Mouse (Mus musculus) heart, adult 11 months (tissue): Measurements from ENCODE around the gene Otub2.
A peak's percentile ranks its signal among the peaks of the same experiment; 100 is the strongest.

Experiments used
- DNase-seq: peaks from one replicate; pipeline ENCODE4 v3.0.0; 2022

Otub2 gene

GRCm38 (mm10) chr12:103388505-103389347 is at the start of gene Otub2:
Otub2 (plus strand) TSS chr12:103388682.
- DNase-seq = peak; percentile 100

GRCm38 (mm10) chr12:103341212-103341611 is 47.3 kb upstream of the Otub2 start:
- DNase-seq = peak; percentile 95

GRCm38 (mm10) chr12:103343456-103343855 is 45.0 kb upstream of the Otub2 start:
- DNase-seq = peak; percentile 97

- DNase-seq = no peak
Observed at GRCm38 (mm10) chr12:103344934-103345333, 43.5 kb upstream of the Otub2 start.

- no peak for DNase-seq
Observed at GRCm38 (mm10) chr12:103346945-103347344, 41.5 kb upstream of the Otub2 start.

- DNase-seq = no peak
Observed at GRCm38 (mm10) chr12:103347406-103347805, 41.1 kb upstream of the Otub2 start.

GRCm38 (mm10) chr12:103348506-103348905 is 40.0 kb upstream of the Otub2 start:
- peak; percentile 96 for DNase-seq

GRCm38 (mm10) chr12:103352735-103353134 is 35.7 kb upstream of the Otub2 start:
- DNase-seq = peak; percentile 99

- DNase-seq = peak; percentile 99
Observed at GRCm38 (mm10) chr12:103353538-103353937, 34.9 kb upstream of the Otub2 start.

GRCm38 (mm10) chr12:103355746-103356414 is 32.6 kb upstream of the Otub2 start, which contains the start of gene Asb2:
Asb2 (minus strand) TSS chr12:103356001.
- peak; percentile 98 for DNase-seq

- DNase-seq = no peak
Observed at GRCm38 (mm10) chr12:103356415-103356748, 32.1 kb upstream of the Otub2 start.

GRCm38 (mm10) chr12:103358216-103358615 is 30.3 kb upstream of the Otub2 start:
- DNase-seq = peak; percentile 97

- peak; percentile 97 for DNase-seq
Observed at GRCm38 (mm10) chr12:103358951-103359801, 29.3 kb upstream of the Otub2 start.

- no peak for DNase-seq
Observed at GRCm38 (mm10) chr12:103360812-103361211, 27.7 kb upstream of the Otub2 start.

- DNase-seq = peak; percentile 98
Observed at GRCm38 (mm10) chr12:103361539-103362307, 26.8 kb upstream of the Otub2 start.

GRCm38 (mm10) chr12:103362336-103362735 is 26.1 kb upstream of the Otub2 start:
- DNase-seq = peak; percentile 99

GRCm38 (mm10) chr12:103367171-103367570 is 21.3 kb upstream of the Otub2 start:
- peak; percentile 96 for DNase-seq

GRCm38 (mm10) chr12:103367620-103368325 is 20.7 kb upstream of the Otub2 start:
- peak; percentile 97 for DNase-seq

GRCm38 (mm10) chr12:103368326-103368669 is 20.2 kb upstream of the Otub2 start:
- DNase-seq = no peak

- no peak for DNase-seq
Observed at GRCm38 (mm10) chr12:103368777-103369176, 19.7 kb upstream of the Otub2 start.

- no peak for DNase-seq
Observed at GRCm38 (mm10) chr12:103370861-103371260, 17.6 kb upstream of the Otub2 start.

GRCm38 (mm10) chr12:103371711-103372110 is 16.8 kb upstream of the Otub2 start:
- peak; percentile 90 for DNase-seq
